ENCODE assay signal across 8 mouse cellular contexts in the genomic region with DNA sequence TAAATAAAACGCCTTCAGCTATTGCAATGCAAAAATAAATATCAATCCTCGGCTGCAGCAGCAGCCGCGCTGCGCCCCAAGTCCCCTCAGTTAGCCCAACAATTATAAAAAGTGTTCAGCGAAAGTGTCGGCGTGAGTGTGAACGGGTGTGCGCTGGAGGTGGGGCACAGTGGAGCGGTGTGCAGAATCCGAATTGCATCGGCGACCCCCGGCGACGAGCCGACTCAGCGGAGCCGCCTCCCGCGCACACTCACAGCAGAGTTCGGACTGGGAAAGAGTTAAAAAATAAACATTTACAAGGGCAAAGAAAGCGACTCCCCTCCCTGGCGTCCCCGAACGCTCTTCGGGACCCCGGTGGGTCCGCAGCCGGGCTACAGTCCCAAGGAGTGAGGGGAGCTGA. TPM values are rescaled to one million over a fixed set of nuclear protein-coding genes. Genes with fewer than 3 reads are reported as not detected.
DNase-seq lines count a peak whose midpoint lies in the region; ATAC-seq and TF ChIP-seq lines count a peak whose summit lies in the region.

No protein-coding gene starts in this region.

- DNase-seq in heart, adult 8-10 months (ENCODE audit: low spot score): no peak
- DNase-seq in forebrain, embryonic 14.5 days (ENCODE audit: low spot score): peak; percentile 45
- no peak for DNase-seq in liver, embryonic 14.5 days (ENCODE audit: low read depth in 3 of 3, low spot score in 3 of 3)
- no peak for DNase-seq in adrenal gland, adult 2 months
- no peak for DNase-seq in T-cell, adult 2 months (ENCODE audit: low spot score)
- DNase-seq in adrenal gland, adult (ENCODE audit: inconsistent age in 2 of 2, low spot score in 1 of 2): no peak

- H3K9me3 ChIP-seq in heart, embryonic 14.5 days (ENCODE audit: control insufficient read depth, low read length): no peaks in the 10 kb centered on the region
- no peaks in the 10 kb centered on the region for H3K9me3 ChIP-seq in ES-Bruce4 (replicated peaks; ENCODE audit: control insufficient read depth, insufficient read depth, low read length, poor library complexity, severe bottlenecking)
- H3K9me3 ChIP-seq in forebrain, embryonic 14.5 days (replicated peaks; ENCODE audit: control insufficient read depth, low read length): no peaks in the 10 kb centered on the region
- no peaks in the 10 kb centered on the region for H3K9me3 ChIP-seq in liver, embryonic 14.5 days (ENCODE audit: control insufficient read depth, low read length)

- whole genome bisulfite sequencing in heart, embryonic 14.5 days: 1% methylated on average over 31 of the region's 31 CpGs
- WGBS in forebrain, embryonic 14.5 days: under 1% methylated on average over 31 of the region's 31 CpGs
- WGBS in liver, embryonic 14.5 days (ENCODE audit: insufficient replicate concordance): under 1% methylated on average over 31 of the region's 31 CpGs

- TF ChIP-seq EP300 in ES-Bruce4 (IDR thresholded peaks at IDR 0.05; ENCODE audit: insufficient read depth, low read depth, low read length): no peak
- TF ChIP-seq EP300 in liver, embryonic 14.5 days (IDR thresholded peaks at IDR 0.05; ENCODE audit: low read depth): no peak

- H3K27me3 ChIP-seq in heart, embryonic 14.5 days (ENCODE audit: control insufficient read depth, insufficient read depth, low read length): peaks cover 44% of the 10 kb centered on the region
- peaks cover 21% of the 10 kb centered on the region for H3K27me3 ChIP-seq in ES-Bruce4 (ENCODE audit: control insufficient read depth, insufficient read depth, low read length, poor library complexity, severe bottlenecking)
- no peaks in the 10 kb centered on the region for H3K27me3 ChIP-seq in forebrain, embryonic 14.5 days (replicated peaks; ENCODE audit: control insufficient read depth, insufficient read depth, low read length)
- peaks cover 44% of the 10 kb centered on the region for H3K27me3 ChIP-seq in liver, embryonic 14.5 days (ENCODE audit: control insufficient read depth, insufficient read depth, low read length)

- peak overlapping the region; percentile 84 for H3K4me2 ChIP-seq in heart, embryonic 14.5 days (ENCODE audit: low read length)
- peak overlapping the region; percentile 93 for H3K4me2 ChIP-seq in forebrain, embryonic 14.5 days (ENCODE audit: low read length)
- peak overlapping the region; percentile 49 for H3K4me2 ChIP-seq in liver, embryonic 14.5 days (ENCODE audit: low read depth)

- H3K4me1 ChIP-seq in heart, embryonic 14.5 days (ENCODE audit: control insufficient read depth in 2 of 2, insufficient read depth in 2 of 2, low read length in 2 of 2): peaks cover 7 to 13% of the 10 kb centered on the region in 2 experiments
- no peaks in the 10 kb centered on the region for H3K4me1 ChIP-seq in ES-Bruce4 (ENCODE audit: control insufficient read depth, insufficient read depth, low read length)
- H3K4me1 ChIP-seq in forebrain, embryonic 14.5 days (ENCODE audit: control insufficient read depth, insufficient read depth, low read length): peaks cover 23% of the 10 kb centered on the region
- no peaks in the 10 kb centered on the region for H3K4me1 ChIP-seq in liver, embryonic 14.5 days (replicated peaks; ENCODE audit: control insufficient read depth in 2 of 2, insufficient read depth in 2 of 2, low read length in 1 of 2)

- peak overlapping the region; percentile 72 for H3K9ac ChIP-seq in heart, embryonic 14.5 days (ENCODE audit: low read length)
- H3K9ac ChIP-seq in ES-Bruce4 (ENCODE audit: low read depth, poor library complexity, severe bottlenecking): no peak overlapping the region
- peak overlapping the region; percentile 91 for H3K9ac ChIP-seq in forebrain, embryonic 14.5 days (ENCODE audit: low read length)
- no peak overlapping the region; the same call in 1 of the 2 replicates for H3K9ac ChIP-seq in liver, embryonic 14.5 days (replicated peaks)

- H3K4me3 ChIP-seq in heart, embryonic 14.5 days (ENCODE audit: control insufficient read depth in 1 of 2, insufficient read depth in 1 of 2, low read depth in 1 of 2, low read length in 2 of 2): peak overlapping the region; percentile 54 to 57
- H3K4me3 ChIP-seq in ES-Bruce4 (ENCODE audit: low read depth, low read length): peak overlapping the region; percentile 51
- peak overlapping the region; percentile 78 for H3K4me3 ChIP-seq in forebrain, embryonic 14.5 days (ENCODE audit: low read depth, low read length)
- H3K4me3 ChIP-seq in liver, embryonic 14.5 days (ENCODE audit: insufficient read depth in 1 of 2, low read depth in 2 of 2, low read length in 2 of 2): peak overlapping the region; percentile 15 to 49

- no peak for ATAC-seq in heart, embryonic 14.5 days (ENCODE audit: insufficient number of reproducible peaks, insufficient read depth, low FRiP score, low read depth)
- no peak for ATAC-seq in forebrain, embryonic 14.5 days
- ATAC-seq in liver, embryonic 14.5 days (ENCODE audit: insufficient read depth): no peak

- H3K27ac ChIP-seq in heart, embryonic 14.5 days (replicated peaks in 1 of 2; ENCODE audit: control insufficient read depth in 1 of 2, insufficient read depth in 1 of 2, low read depth in 2 of 2, low read length in 2 of 2): 0 out of 4 replicates have a peak overlapping the region, but pooled peaks of 1 of the 2 experiments have one; percentile 15
- H3K27ac ChIP-seq in ES-Bruce4 (ENCODE audit: insufficient read depth, low read length): no peak overlapping the region
- H3K27ac ChIP-seq in forebrain, embryonic 14.5 days (ENCODE audit: low read depth, low read length): peak overlapping the region; percentile 97
- no peak overlapping the region for H3K27ac ChIP-seq in liver, embryonic 14.5 days

- no peak for TF ChIP-seq POLR2A in ES-Bruce4 (IDR thresholded peaks at IDR 0.05; ENCODE audit: insufficient read depth, low read length)

- no peaks in the 10 kb centered on the region for H3K36me3 ChIP-seq in heart, embryonic 14.5 days (ENCODE audit: control insufficient read depth, insufficient read depth, low read length)
- no peaks in the 10 kb centered on the region for H3K36me3 ChIP-seq in ES-Bruce4 (ENCODE audit: control insufficient read depth, insufficient read depth, low read length, poor library complexity, severe bottlenecking)
- H3K36me3 ChIP-seq in forebrain, embryonic 14.5 days (ENCODE audit: control insufficient read depth, insufficient read depth, low read length): no peaks in the 10 kb centered on the region
- no peaks in the 10 kb centered on the region for H3K36me3 ChIP-seq in liver, embryonic 14.5 days (replicated peaks; ENCODE audit: control insufficient read depth, insufficient read depth, low read depth)

- no peak for TF ChIP-seq CTCF in ES-Bruce4 (IDR thresholded peaks at IDR 0.05; ENCODE audit: low read depth, low read length)
- no peak for TF ChIP-seq CTCF in liver, embryonic 14.5 days (IDR thresholded peaks at IDR 0.05; ENCODE audit: low read depth)

RNA-seq across cellular contexts. Expression of gene Gm13889, which starts 1.1 kb away (rescaled TPM):
- polyA plus RNA-seq in heart, embryonic 14.5 days (2014; fragmentation: Nextera tagmentation; extraction: Ambion mirVana): 8.3 and 9.9 TPM in 2 replicates
- 10 to 100 TPM in 1 of 4 experiments, 1 to 10 TPM in 3; 6.9 to 10.7 (median 8.7) TPM for total RNA-seq in heart, adult 8-10 months (2022)
- 0.49 TPM in 1 of 2 replicates, not detected in the other for polyA plus RNA-seq in ES-Bruce4 (2011; ENCODE audit: insufficient read depth, insufficient read length, low read depth, missing spikeins)
- polyA plus RNA-seq in forebrain, embryonic 14.5 days (2014; fragmentation: Nextera tagmentation; extraction: Ambion mirVana): 23.9 and 28.6 TPM in 2 replicates
- polyA plus RNA-seq in liver, embryonic 14.5 days (2012; rRNA removed): 2.2 and 3.0 TPM in 2 replicates
- polyA plus RNA-seq in liver, embryonic 14.5 days (2014; fragmentation: Nextera tagmentation; extraction: Ambion mirVana): 1.7 and 2.3 TPM in 2 replicates
- 10 to 100 TPM; 38.1 to 50.3 TPM for total RNA-seq in adrenal gland, adult 2 months (2021)
- polyA plus RNA-seq in adrenal gland, adult 2 months (2012; rRNA removed): 62.0 and 80.6 TPM in 2 replicates

RNA-seq across cellular contexts. Expression of gene Gm27027, which starts 40.3 kb away (rescaled TPM):
- polyA plus RNA-seq in heart, embryonic 14.5 days (2014; fragmentation: Nextera tagmentation; extraction: Ambion mirVana): not detected in 2 replicates
- not detected for total RNA-seq in heart, adult 8-10 months (2022)
- not detected in 2 replicates for polyA plus RNA-seq in ES-Bruce4 (2011; ENCODE audit: insufficient read depth, insufficient read length, low read depth, missing spikeins)
- not detected in 2 replicates for polyA plus RNA-seq in forebrain, embryonic 14.5 days (2014; fragmentation: Nextera tagmentation; extraction: Ambion mirVana)
- polyA plus RNA-seq in liver, embryonic 14.5 days (2012; rRNA removed): not detected in 2 replicates
- polyA plus RNA-seq in liver, embryonic 14.5 days (2014; fragmentation: Nextera tagmentation; extraction: Ambion mirVana): not detected in 2 replicates
- total RNA-seq in adrenal gland, adult 2 months (2021): not detected
- not detected in 2 replicates for polyA plus RNA-seq in adrenal gland, adult 2 months (2012; rRNA removed)

RNA-seq across cellular contexts. Expression of gene Alkbh3, which starts 54.7 kb away (rescaled TPM):
- polyA plus RNA-seq in heart, embryonic 14.5 days (2014; fragmentation: Nextera tagmentation; extraction: Ambion mirVana): 68.8 and 76.2 TPM in 2 replicates
- total RNA-seq in heart, adult 8-10 months (2022): 10 to 100 TPM; 50.2 to 61.7 (median 59.9) TPM
- 31.3 and 35.7 TPM in 2 replicates for polyA plus RNA-seq in ES-Bruce4 (2011; ENCODE audit: insufficient read depth, insufficient read length, low read depth, missing spikeins)
- 47.5 and 52.2 TPM in 2 replicates for polyA plus RNA-seq in forebrain, embryonic 14.5 days (2014; fragmentation: Nextera tagmentation; extraction: Ambion mirVana)
- polyA plus RNA-seq in liver, embryonic 14.5 days (2012; rRNA removed): 16.6 and 21.4 TPM in 2 replicates
- polyA plus RNA-seq in liver, embryonic 14.5 days (2014; fragmentation: Nextera tagmentation; extraction: Ambion mirVana): 27.3 and 32.1 TPM in 2 replicates
- total RNA-seq in adrenal gland, adult 2 months (2021): 10 to 100 TPM; 51.6 to 53.7 TPM
- 35.9 and 45.8 TPM in 2 replicates for polyA plus RNA-seq in adrenal gland, adult 2 months (2012; rRNA removed)

Comparison
In these comparisons a context has a peak if more than half of its experiments do, and no peak if none do; other contexts are left out.
1. H3K9ac ChIP-seq: peak in heart, embryonic 14.5 days (single experiment) and forebrain, embryonic 14.5 days (single experiment); none in ES-Bruce4 (single experiment) and liver, embryonic 14.5 days (single experiment).
2. Peak in every context shown above with its lines, with median percentiles within 50 percentile points of each other: H3K4me2 ChIP-seq and H3K4me3 ChIP-seq.